Mouse (Mus musculus) heart, adult 2 months (tissue): ENCODE results near the gene Phkb.

Source experiments
- CTCF ChIP-seq: fragments of 200-600 bp; IDR thresholded peaks from 2 replicates; pipeline ENCODE4 v1.8.1; 2022; ENCODE audit warnings: antibody characterized with exemption, mild to moderate bottlenecking, moderate library complexity
- EP300 ChIP-seq: fragments of 200-500 bp; IDR thresholded peaks from 2 replicates; pipeline ENCODE4 v1.6.1; 2011; ENCODE audit warnings: low read depth, low read length, control low read depth; ENCODE audit not compliant: insufficient read depth
- POLR2A ChIP-seq: fragments of 200-500 bp; IDR thresholded peaks from 2 replicates; pipeline ENCODE4 v1.6.1; 2011; ENCODE audit warnings: mild to moderate bottlenecking, low read depth, low read length, control low read depth; ENCODE audit not compliant: insufficient read depth

DNA sequence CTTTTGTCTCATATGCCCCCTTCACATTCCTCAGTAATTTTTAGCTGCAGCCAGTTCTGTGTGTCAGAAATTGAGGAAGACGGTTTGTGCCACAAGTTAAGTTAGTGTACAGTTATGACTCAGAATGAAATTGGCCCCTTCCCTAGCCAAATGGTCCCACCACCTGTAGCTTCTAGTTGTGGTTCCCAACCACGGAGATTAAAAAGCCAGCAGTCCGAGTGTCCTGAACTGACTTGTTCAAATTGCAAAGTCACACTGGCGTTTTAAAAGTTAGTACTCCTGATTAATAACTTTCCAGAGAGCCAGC is 683 bp downstream of the Phkb start:
- no peak for TF ChIP-seq POLR2A
- no peak for TF ChIP-seq EP300
- TF ChIP-seq CTCF = no peak
